Mouse (Mus musculus) MEL (cell line): Measurements from ENCODE around the gene Gm45623.

Experiments used
- CTCF ChIP-seq, 3 experiments: IDR thresholded peaks in 2 of 3; conservative IDR thresholded peaks in 1 of 3; 2 replicates each; pipeline ENCODE4 v1.5.1; 2011 to 2012; ENCODE audit warnings: low read length in 3 of 3, low read depth in 2 of 3, mild to moderate bottlenecking in 2 of 3, improper control_type of control experiment in 1 of 3, inconsistent platforms in 1 of 3, mixed read lengths in 1 of 3, moderate library complexity in 1 of 3; ENCODE audit not compliant: control insufficient read depth in 1 of 3, insufficient read depth in 1 of 3, poor library complexity in 1 of 3, severe bottlenecking in 1 of 3
- ELF1 ChIP-seq: IDR thresholded peaks from 2 replicates; pipeline ENCODE4 v1.6.1; 2014; ENCODE audit warnings: low read depth, mild to moderate bottlenecking, inconsistent platforms, low read length, improper control_type of control experiment, moderate library complexity
- GATA1 ChIP-seq: IDR thresholded peaks from 2 replicates; pipeline ENCODE4 v1.6.1; 2011; ENCODE audit warnings: low read depth, low read length, improper control_type of control experiment
- HCFC1 ChIP-seq: IDR thresholded peaks from 2 replicates; pipeline ENCODE4 v1.6.1; 2012; ENCODE audit warnings: low read depth, mild to moderate bottlenecking, inconsistent platforms, low read length, improper control_type of control experiment, moderate library complexity
- JUND ChIP-seq: IDR thresholded peaks from 2 replicates; pipeline ENCODE4 v1.6.1; 2011; ENCODE audit warnings: low read depth, mild to moderate bottlenecking, improper control_type of control experiment, low read length
- POLR2A ChIP-seq, 2 experiments: IDR thresholded peaks; 2 replicates each; pipeline ENCODE4 v1.6.1; 2011 to 2012; ENCODE audit warnings: low read length in 2 of 2, mild to moderate bottlenecking in 2 of 2, control low read depth in 1 of 2, improper control_type of control experiment in 1 of 2, low read depth in 1 of 2, moderate library complexity in 1 of 2; ENCODE audit not compliant: control insufficient read depth in 1 of 2, insufficient read depth in 1 of 2, poor library complexity in 1 of 2
- POLR2AphosphoS2 ChIP-seq: IDR thresholded peaks from 2 replicates; pipeline ENCODE4 v1.6.1; 2011; ENCODE audit warnings: low read length, improper control_type of control experiment
- TAL1 ChIP-seq: IDR thresholded peaks from 2 replicates; pipeline ENCODE4 v1.6.1; 2012; ENCODE audit warnings: mild to moderate bottlenecking, inconsistent platforms, low read length, moderate library complexity, mixed read lengths
- TCF12 ChIP-seq: IDR thresholded peaks from 2 replicates; pipeline ENCODE4 v1.6.1; 2014; ENCODE audit warnings: low read depth, mild to moderate bottlenecking, inconsistent platforms, low read length, improper control_type of control experiment, moderate library complexity
- UBTF ChIP-seq: IDR thresholded peaks from 2 replicates; pipeline ENCODE4 v1.6.1; 2012; ENCODE audit warnings: low read depth, mild to moderate bottlenecking, inconsistent platforms, low read length, improper control_type of control experiment, moderate library complexity, borderline replicate concordance; ENCODE audit not compliant: insufficient read depth
- ZNF384 ChIP-seq: IDR thresholded peaks from 2 replicates; pipeline ENCODE4 v1.6.1; 2012; ENCODE audit warnings: low read depth, mild to moderate bottlenecking, inconsistent platforms, low read length, improper control_type of control experiment

DNA sequence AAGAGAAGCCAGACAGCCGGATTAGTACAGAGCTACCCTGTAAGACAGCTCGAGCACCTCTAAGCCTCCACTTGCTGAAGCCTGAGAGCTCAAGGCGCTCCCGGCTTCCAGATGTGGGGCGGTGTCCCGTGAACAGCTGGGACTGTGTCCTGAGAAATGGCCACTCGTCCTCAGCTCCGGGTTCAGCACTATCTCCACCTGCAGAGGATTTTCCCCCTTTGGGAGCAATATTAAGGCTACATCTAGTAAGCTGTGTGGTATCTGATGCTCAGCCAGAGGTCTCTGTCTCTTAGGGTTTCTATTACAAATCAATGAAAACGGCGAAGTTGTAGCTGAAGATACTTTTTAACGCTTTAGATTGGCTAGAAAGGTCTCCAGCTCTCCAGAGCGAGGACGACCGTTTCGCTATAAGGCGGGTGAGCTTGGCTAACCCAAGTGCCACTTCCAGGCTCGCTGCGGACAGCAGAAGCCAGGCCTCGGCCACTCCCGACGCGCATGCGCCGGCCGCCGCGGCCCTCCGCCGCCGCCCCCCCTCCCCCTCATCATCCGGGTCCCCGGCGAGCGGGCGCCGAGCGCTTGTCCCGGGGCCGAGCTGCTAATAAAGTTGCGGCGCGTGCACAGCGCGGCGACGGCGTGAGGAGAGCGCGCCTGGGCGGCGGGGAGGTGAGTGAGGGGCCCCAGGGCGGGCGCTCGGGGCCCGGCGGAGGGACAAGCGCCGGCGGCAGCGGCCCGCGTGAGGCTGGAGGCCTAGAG lies 51.0 kb downstream of the Gm45623 start, which contains the start of gene Smad5:
- TF ChIP-seq TCF12 (no peak), POLR2A (IDR thresholded peaks at IDR 0.05; ENCODE audit: control insufficient read depth in 1 of 2, insufficient read depth in 1 of 2, low read depth in 1 of 2, low read length in 2 of 2, poor library complexity in 1 of 2) (peak; percentile 66 to 85; a peak in 3 of 4 replicates), JUND (no peak), ZNF384 (no peak), TAL1 (no peak), HCFC1 (peak; percentile 70; the same call in 1 of the 2 replicates), POLR2AphosphoS2 (no peak), CTCF (IDR thresholded peaks at IDR 0.05 in 2 of 3, conservative IDR thresholded peaks at IDR 0.05 in 1 of 3; ENCODE audit: control insufficient read depth in 1 of 3, insufficient read depth in 1 of 3, low read depth in 2 of 3, low read length in 3 of 3, poor library complexity in 1 of 3, severe bottlenecking in 1 of 3) (no peak), ELF1 (no peak), GATA1 (no peak), UBTF (no peak)
